Mouse (Mus musculus): Measurements from ENCODE around the gene Neo1.

- TF ChIP-seq CTCF (IDR thresholded peaks at IDR 0.05; ENCODE audit: low read depth, low read length) (no peak), POLR2A (IDR thresholded peaks at IDR 0.05; ENCODE audit: borderline replicate concordance, low read depth, low read length) (no peak)
Observed at GRCm38 (mm10) chr9:58875439-58875838, 160.8 kb downstream of the Neo1 start.

Measured in bone marrow macrophage, adult 2 months (primary cell).